Mouse (Mus musculus): ENCODE data around the gene Aebp1.

The Aebp1 gene

GRCm38 (mm10) chr11:5861678-5862393, at the start of gene Aebp1:
Aebp1 (plus strand) TSS chr11:5861947.
- peak; percentile 58 for DNase-seq

DNA sequence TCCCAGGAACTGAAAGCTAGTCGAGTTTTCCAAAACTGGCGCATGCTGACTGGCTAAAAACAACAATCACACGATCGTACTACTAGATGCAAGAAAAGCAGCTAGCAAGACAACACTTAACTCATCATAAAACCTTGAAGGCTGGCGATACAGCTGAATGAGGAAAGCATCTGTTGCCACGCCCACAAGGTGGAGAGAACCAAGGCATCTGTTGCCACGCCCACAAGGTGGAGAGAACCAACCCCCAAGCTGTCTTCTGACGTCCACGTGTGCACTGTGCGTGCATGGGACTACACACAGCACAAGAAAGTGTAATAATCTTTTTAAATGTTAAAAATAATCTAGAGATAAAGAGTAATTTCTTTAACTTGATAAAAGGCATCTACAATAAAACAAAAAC, 48.4 kb upstream of the Aebp1 start:
- DNase-seq: no peak

DNA sequence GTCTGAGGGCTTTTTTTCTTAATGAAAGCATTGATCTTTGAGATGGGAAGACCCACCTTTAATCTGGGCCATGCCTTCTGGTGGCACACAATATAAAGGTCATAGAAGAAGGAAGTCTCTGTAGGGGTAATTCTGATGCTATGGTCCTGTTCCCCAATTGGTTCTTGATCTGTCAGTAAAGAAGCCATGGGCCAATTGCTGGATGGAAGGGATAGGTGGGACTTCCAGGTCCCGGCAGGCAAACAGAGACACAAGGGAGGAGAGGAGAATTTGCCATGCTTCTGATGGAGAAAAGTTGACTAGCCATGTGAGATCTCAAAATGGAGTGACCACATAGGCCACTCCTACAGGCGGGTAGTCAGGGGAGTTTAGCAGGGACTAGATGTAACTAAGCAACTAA, 42.5 kb upstream of the Aebp1 start:
- no peak for DNase-seq

DNA sequence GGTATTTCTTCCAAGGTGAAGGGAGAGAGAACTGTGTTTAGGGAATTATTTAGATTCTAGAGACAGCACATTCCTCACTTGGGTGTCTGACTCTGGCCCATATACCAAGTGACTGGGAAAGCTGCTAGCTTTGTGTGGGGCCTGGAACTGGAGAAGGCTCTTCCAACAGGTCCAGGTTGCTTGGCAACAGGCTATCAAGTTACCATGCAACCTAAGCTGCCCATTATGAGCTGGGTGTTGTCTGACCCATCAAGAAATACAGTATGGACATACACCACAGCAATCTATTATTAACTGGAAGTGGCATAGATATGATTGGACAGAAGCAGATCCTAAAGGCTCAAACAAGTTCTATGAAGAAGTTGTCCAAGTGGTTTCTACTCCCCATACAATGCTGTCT, 36.3 kb upstream of the Aebp1 start:
- no peak for DNase-seq

- DNase-seq: no peak
These were observed 33.8 kb upstream of the Aebp1 start for GRCm38 (mm10) chr11:5827931-5828330.

- DNase-seq: no peak
These were observed 33.1 kb upstream of the Aebp1 start for GRCm38 (mm10) chr11:5828509-5829191.

- DNase-seq: no peak
These were observed 32.4 kb upstream of the Aebp1 start for GRCm38 (mm10) chr11:5829327-5829726.

DNA sequence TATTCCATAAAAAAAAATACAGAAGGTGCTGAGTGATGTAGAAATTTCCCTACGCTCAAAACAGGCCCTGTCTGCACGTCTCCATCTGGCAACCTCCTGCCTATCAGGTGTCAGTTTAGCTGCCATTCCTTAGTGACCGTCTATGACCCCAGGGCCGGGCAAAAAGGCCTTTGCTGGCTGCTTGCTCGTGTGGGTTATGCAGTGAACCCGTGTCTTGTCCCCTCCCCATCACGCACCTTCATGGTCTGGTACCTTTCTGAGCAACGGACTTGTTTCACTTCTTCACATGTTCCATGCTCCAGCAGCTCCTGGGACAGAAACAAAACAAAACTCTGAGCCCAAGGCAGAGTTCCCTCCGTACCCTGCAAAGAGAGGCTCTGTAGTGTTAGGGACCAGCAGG, 27.2 kb upstream of the Aebp1 start:
- no peak for DNase-seq

- no peak for DNase-seq
These were observed 26.7 kb upstream of the Aebp1 start for GRCm38 (mm10) chr11:5835057-5835456.

GRCm38 (mm10) chr11:5836126-5836525, 25.6 kb upstream of the Aebp1 start:
- DNase-seq: peak; percentile 51

DNA sequence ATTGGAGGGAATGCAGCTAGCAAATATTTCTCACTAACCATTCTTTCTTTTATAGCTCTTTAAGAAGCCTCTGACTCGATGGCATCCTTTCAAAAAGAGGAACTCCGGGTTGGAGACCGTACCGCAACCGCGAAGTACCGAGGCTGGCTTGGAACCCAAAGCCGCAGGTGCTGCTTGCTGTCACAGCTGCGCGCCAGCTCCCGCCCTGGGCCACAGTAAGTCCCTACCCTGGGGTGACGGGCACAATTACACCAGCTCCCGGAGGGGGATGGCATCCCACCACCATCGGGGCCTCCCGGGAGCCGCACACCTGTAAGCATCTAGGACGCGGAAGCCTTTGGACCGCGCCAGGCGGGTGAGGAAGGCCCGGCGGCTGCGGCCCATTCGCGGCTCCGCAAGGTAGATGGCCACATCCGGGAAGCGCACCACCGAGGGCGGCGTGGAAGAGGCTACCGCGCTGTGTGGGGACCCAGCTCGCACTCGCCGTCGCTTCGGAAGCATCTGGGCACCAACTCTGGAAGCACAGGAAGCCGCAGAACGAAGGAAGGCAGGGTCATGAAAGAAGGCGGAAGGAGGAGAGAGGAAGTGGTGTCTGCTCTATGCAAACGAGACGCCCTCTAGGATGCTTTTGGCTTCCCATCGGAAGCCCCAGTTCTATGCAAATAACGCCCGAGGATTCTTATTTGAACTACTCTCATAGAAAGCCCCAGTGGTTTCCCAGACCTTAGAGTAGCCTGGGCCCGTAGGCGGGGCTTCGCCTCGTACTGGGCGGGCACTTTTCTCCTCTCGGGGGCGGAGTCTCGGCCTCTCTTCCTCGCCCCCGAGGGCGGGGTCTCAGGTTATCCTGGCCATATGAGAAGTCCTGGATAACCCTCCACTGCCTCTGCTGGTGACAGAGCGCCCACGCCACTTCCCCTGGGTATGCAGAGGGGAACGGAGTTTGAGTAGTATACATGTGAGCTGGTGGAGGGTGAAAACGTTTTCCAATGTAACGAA, 24.2 kb upstream of the Aebp1 start, which contains the start of gene Polm:
Polm (minus strand) TSS at position 766 of the 996 bp plus-strand sequence.
- DNase-seq: peak; percentile 90

DNA sequence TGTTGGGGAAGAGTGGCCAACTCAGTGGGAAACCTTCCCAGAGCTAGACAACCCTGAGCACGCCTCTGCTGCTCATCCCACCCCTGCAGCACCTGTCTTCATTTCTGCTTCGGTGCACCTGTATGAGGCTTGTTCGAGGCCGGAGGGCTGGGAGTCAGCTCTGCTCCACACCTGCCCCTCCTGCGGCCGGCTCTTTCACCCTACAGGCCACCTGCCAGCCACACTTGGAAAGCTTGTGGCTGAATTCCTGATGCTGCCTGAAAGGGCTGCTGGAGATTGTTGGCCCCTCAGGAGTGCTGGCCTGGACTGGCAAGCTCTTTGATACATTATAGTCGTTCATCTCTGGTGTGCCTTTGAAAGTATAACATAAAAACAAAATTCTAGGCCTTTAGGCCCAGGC, 21.4 kb upstream of the Aebp1 start:
- no peak for DNase-seq

- no peak for DNase-seq
These were observed 20.0 kb upstream of the Aebp1 start for GRCm38 (mm10) chr11:5841751-5842150.

- no peak for DNase-seq
These were observed 18.6 kb upstream of the Aebp1 start for GRCm38 (mm10) chr11:5843131-5843530.

GRCm38 (mm10) chr11:5846639-5847345, 15.0 kb upstream of the Aebp1 start:
- no peak for DNase-seq

- no peak for DNase-seq
These were observed 13.0 kb upstream of the Aebp1 start for GRCm38 (mm10) chr11:5848741-5849140.

- DNase-seq: no peak
These were observed 12.4 kb upstream of the Aebp1 start for GRCm38 (mm10) chr11:5849316-5849715.

- DNase-seq: peak; percentile 42
These were observed 11.3 kb upstream of the Aebp1 start for GRCm38 (mm10) chr11:5850452-5850851.

DNA sequence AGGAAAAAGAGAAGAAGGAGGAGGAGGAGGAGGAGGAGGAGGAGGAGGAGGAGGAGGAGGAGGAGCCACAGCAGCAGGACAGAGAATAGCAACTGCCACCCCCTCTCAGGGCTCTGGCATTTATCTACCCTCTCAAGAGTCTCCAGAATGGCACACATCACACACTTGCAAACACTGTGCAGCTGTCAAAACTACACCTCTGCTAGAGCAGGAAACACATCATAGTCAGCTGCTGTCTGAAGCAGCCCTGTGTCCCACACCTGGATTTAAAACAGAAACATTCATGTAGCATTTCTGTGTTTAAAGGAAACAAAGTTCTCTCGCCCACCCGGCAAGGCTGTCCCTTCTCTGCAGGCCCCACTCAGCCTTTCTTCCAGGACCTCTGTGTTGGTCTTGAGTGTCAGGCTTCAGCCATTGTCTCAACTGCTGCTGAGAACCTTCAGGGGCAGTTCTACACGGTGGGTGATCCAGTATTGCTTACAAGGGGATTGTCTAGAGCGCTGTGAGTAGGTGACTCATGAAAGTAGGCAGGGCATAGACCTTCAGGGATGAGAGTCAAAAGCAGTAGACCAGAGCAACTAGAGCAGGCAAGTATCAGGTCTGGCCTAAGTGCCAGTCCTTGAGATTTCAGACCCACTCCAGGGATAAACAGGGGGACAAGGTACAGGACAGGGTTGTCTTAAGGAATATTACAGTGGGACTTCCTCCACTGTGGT, 10.6 kb upstream of the Aebp1 start:
- DNase-seq: peak; percentile 48

- DNase-seq: no peak
These were observed 9.4 kb upstream of the Aebp1 start for GRCm38 (mm10) chr11:5852314-5852713.

GRCm38 (mm10) chr11:5855481-5855880, 6.3 kb upstream of the Aebp1 start:
- DNase-seq: no peak

DNA sequence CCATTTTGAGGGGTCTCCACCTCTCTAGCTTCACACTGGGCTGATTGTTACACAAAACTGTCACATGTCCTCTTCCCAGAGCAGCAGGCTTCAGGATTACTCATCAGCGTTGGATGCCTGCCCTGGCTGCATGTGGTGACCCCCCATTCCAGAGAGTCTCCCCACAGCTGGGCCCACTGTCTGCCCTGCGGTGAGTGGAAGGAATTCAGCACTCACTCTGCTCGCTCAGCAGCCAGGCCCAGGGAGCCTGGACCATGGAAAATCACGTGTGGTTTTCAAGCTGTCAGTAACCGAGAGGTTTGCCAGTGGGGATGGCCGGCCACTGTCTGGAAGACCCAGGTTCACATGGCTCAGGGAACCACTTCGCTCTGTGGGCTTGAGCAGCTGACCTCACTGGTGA, 5.8 kb upstream of the Aebp1 start:
- no peak for DNase-seq
